Mouse (Mus musculus): ENCODE measurements at regions not wholly inside any gene's neighbourhood (a gene's known extent, or its start where the extent isn't known, plus 50 kb on each side); places are given as distances from the start of the nearest gene placed in this dataset.
A peak's percentile ranks its signal among the peaks of the same experiment; 100 is the strongest.

GRCm38 (mm10) chr7:145031275-145031674, 91.5 kb upstream of the Ccnd1 start:
- Histone ChIP-seq H3K27ac (no peak overlapping the region), H3K4me3 (ENCODE audit: insufficient read depth in 1 of 2, low read depth in 2 of 2, low read length in 2 of 2) (no peak overlapping the region), H3K9me3 (ENCODE audit: control insufficient read depth, low read length) (no peaks in the 10 kb centered on the region), H3K4me1 (replicated peaks; ENCODE audit: control insufficient read depth in 2 of 2, insufficient read depth in 2 of 2, low read length in 1 of 2) (peaks cover 0 to 8% of the 10 kb centered on the region in 2 experiments; a peak in 2 of 4 replicates), H3K36me3 (replicated peaks; ENCODE audit: control insufficient read depth, insufficient read depth, low read depth) (no peaks in the 10 kb centered on the region), H3K4me2 (ENCODE audit: low read depth) (peak overlapping the region; percentile 28; the same call in 1 of the 2 replicates), H3K27me3 (ENCODE audit: control insufficient read depth, insufficient read depth, low read length) (no peaks in the 10 kb centered on the region), H3K9ac (replicated peaks) (no peak overlapping the region)
- DNase-seq (ENCODE audit: low read depth in 3 of 3, low spot score in 3 of 3) = no peak
- ATAC-seq (ENCODE audit: insufficient read depth) = no peak
- TF ChIP-seq CTCF (IDR thresholded peaks at IDR 0.05; ENCODE audit: low read depth) = no peak
- TF ChIP-seq EP300 (IDR thresholded peaks at IDR 0.05; ENCODE audit: low read depth) = no peak
- WGBS (ENCODE audit: insufficient replicate concordance) = 24% methylated on average over 7 of the region's 7 CpGs

GRCm38 (mm10) chr7:145030635-145031141, 91.0 kb upstream of the Ccnd1 start:
- TF ChIP-seq CTCF (IDR thresholded peaks at IDR 0.05; ENCODE audit: low read depth) (no peak), EP300 (IDR thresholded peaks at IDR 0.05; ENCODE audit: low read depth) (no peak)
- no peaks in the 10 kb centered on the region for H3K27me3 ChIP-seq (ENCODE audit: control insufficient read depth, insufficient read depth, low read length)
- peaks cover 0 to 10% of the 10 kb centered on the region in 2 experiments; a peak in 2 of 4 replicates for H3K4me1 ChIP-seq (replicated peaks; ENCODE audit: control insufficient read depth in 2 of 2, insufficient read depth in 2 of 2, low read length in 1 of 2)
- no peak overlapping the region for H3K27ac ChIP-seq
- H3K9ac ChIP-seq (replicated peaks) = no peak overlapping the region
- DNase-seq (ENCODE audit: low read depth in 3 of 3, low spot score in 3 of 3) (peak in 2 of 3 experiments; percentile 27 to 34), ATAC-seq (ENCODE audit: insufficient read depth) (peak; percentile 70)
- 1% methylated on average over 22 of the region's 22 CpGs for WGBS (ENCODE audit: insufficient replicate concordance)
- H3K4me2 ChIP-seq (ENCODE audit: low read depth) = peak overlapping the region; percentile 28
- no peaks in the 10 kb centered on the region for H3K9me3 ChIP-seq (ENCODE audit: control insufficient read depth, low read length)
- no peak overlapping the region for H3K4me3 ChIP-seq (ENCODE audit: insufficient read depth in 1 of 2, low read depth in 2 of 2, low read length in 2 of 2)
- H3K36me3 ChIP-seq (replicated peaks; ENCODE audit: control insufficient read depth, insufficient read depth, low read depth) = no peaks in the 10 kb centered on the region

DNA sequence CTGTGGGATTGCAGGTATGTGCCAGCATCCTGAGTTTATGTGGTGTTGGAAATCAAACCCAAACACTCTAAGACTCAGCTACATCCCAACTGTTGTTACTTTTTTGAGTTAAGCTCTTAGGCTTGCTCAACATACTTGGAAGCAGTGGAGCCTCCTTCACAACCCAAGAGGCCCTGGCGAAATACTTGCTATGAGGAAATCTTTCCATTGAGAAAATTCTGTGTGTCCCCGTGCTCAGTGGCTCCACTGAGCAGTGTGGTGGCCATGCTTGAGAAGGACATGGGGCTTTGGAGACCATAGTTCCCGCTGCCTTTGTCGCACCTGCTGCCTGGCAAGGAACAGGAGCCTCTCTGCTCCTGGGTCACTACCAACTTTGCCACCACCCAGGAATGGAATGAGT, 89.9 kb upstream of the Ccnd1 start:
- WGBS (ENCODE audit: insufficient replicate concordance) = 69% methylated on average over 4 of the region's 4 CpGs
- Histone ChIP-seq H3K4me2 (ENCODE audit: low read depth) (no peak overlapping the region), H3K27ac (no peak overlapping the region), H3K4me3 (ENCODE audit: insufficient read depth in 1 of 2, low read depth in 2 of 2, low read length in 2 of 2) (no peak overlapping the region), H3K27me3 (ENCODE audit: control insufficient read depth, insufficient read depth, low read length) (no peaks in the 10 kb centered on the region), H3K4me1 (replicated peaks; ENCODE audit: control insufficient read depth in 2 of 2, insufficient read depth in 2 of 2, low read length in 1 of 2) (peaks cover 0 to 12% of the 10 kb centered on the region in 2 experiments; a peak in 2 of 4 replicates), H3K9me3 (ENCODE audit: control insufficient read depth, low read length) (no peaks in the 10 kb centered on the region), H3K36me3 (replicated peaks; ENCODE audit: control insufficient read depth, insufficient read depth, low read depth) (no peaks in the 10 kb centered on the region), H3K9ac (replicated peaks) (no peak overlapping the region)
- TF ChIP-seq CTCF (IDR thresholded peaks at IDR 0.05; ENCODE audit: low read depth) (peak; percentile 22; the same call in 1 of the 2 replicates), EP300 (IDR thresholded peaks at IDR 0.05; ENCODE audit: low read depth) (no peak)
- DNase-seq (ENCODE audit: low read depth in 3 of 3, low spot score in 3 of 3) = no peak
- no peak for ATAC-seq (ENCODE audit: insufficient read depth)

DNA sequence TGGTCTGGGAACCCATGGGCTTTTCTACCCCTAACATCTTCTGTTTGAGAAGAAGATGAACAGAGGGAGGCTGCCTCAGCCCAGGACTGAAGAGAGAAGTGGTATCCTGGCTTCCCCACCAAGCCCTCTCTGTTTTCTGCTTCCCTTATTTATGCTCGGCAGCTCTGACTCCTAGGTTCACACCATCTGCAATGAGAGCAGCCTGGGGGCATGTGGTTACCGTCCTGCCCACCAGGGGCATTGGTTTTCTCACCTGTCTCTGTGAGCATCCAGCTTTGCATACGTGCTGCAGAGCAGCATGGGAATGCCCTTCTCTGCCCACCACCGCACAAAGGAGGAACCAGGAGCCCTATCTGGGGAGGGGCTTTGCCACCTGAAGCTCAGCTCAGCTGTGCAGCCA, 89.4 kb upstream of the Ccnd1 start:
- DNase-seq (ENCODE audit: low read depth in 3 of 3, low spot score in 3 of 3) (no peak), ATAC-seq (ENCODE audit: insufficient read depth) (no peak)
- H3K36me3 ChIP-seq (replicated peaks; ENCODE audit: control insufficient read depth, insufficient read depth, low read depth) = no peaks in the 10 kb centered on the region
- H3K4me3 ChIP-seq (ENCODE audit: insufficient read depth in 1 of 2, low read depth in 2 of 2, low read length in 2 of 2) = no peak overlapping the region
- TF ChIP-seq EP300 (IDR thresholded peaks at IDR 0.05; ENCODE audit: low read depth) (no peak), CTCF (IDR thresholded peaks at IDR 0.05; ENCODE audit: low read depth) (peak; percentile 16; the same call in 1 of the 2 replicates)
- H3K4me1 ChIP-seq (replicated peaks; ENCODE audit: control insufficient read depth in 2 of 2, insufficient read depth in 2 of 2, low read length in 1 of 2) = peaks cover 0 to 12% of the 10 kb centered on the region in 2 experiments; a peak in 2 of 4 replicates
- WGBS (ENCODE audit: insufficient replicate concordance) = 18% methylated on average over 4 of the region's 4 CpGs
- H3K9ac ChIP-seq (replicated peaks) = no peak overlapping the region
- H3K27me3 ChIP-seq (ENCODE audit: control insufficient read depth, insufficient read depth, low read length) = no peaks in the 10 kb centered on the region
- H3K9me3 ChIP-seq (ENCODE audit: control insufficient read depth, low read length) = no peaks in the 10 kb centered on the region
- no peak overlapping the region for H3K4me2 ChIP-seq (ENCODE audit: low read depth)
- no peak overlapping the region for H3K27ac ChIP-seq

DNA sequence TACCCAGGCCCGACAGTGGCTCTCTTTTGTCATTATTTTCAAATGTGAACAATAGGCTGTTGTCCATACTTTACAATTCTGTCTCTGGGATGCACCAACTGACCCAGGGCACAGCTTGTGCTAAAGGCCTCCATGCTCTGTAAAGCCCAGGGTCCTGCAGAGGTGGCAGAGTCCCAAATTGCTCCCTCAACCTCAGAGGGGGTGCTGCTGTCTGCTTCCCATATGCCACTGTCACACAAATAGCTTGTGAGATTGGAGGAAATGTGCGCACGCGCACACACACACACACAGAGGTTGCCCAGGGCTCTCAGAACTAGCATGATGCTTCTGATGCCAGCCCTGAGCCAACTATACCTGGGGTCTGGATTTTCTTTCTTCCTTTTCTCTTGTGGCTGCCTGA, 87.3 kb upstream of the Ccnd1 start:
- 65% methylated on average over 4 of the region's 4 CpGs for WGBS (ENCODE audit: insufficient replicate concordance)
- Histone ChIP-seq H3K27me3 (ENCODE audit: control insufficient read depth, insufficient read depth, low read length) (no peaks in the 10 kb centered on the region), H3K4me3 (ENCODE audit: insufficient read depth in 1 of 2, low read depth in 2 of 2, low read length in 2 of 2) (no peak overlapping the region), H3K9ac (replicated peaks) (no peak overlapping the region), H3K4me2 (ENCODE audit: low read depth) (no peak overlapping the region), H3K27ac (no peak overlapping the region), H3K4me1 (replicated peaks; ENCODE audit: control insufficient read depth in 2 of 2, insufficient read depth in 2 of 2, low read length in 1 of 2) (peaks cover 0 to 12% of the 10 kb centered on the region in 2 experiments; a peak in 2 of 4 replicates), H3K36me3 (replicated peaks; ENCODE audit: control insufficient read depth, insufficient read depth, low read depth) (no peaks in the 10 kb centered on the region), H3K9me3 (ENCODE audit: control insufficient read depth, low read length) (no peaks in the 10 kb centered on the region)
- TF ChIP-seq EP300 (IDR thresholded peaks at IDR 0.05; ENCODE audit: low read depth) (no peak), CTCF (IDR thresholded peaks at IDR 0.05; ENCODE audit: low read depth) (no peak)
- no peak for ATAC-seq (ENCODE audit: insufficient read depth)
- DNase-seq (ENCODE audit: low read depth in 3 of 3, low spot score in 3 of 3) = no peak

Data from liver, embryonic 14.5 days (tissue).